Mouse (Mus musculus) E14TG2a.4 (cell line): ENCODE data around the gene Tmem184a.
A peak's percentile ranks its signal among the peaks of the same experiment; 100 is the strongest.

ENCODE experiments used
- CTCF ChIP-seq: conservative IDR thresholded peaks from 2 replicates; pipeline ENCODE4 v1.5.1; 2014; ENCODE audit warnings: low read length
- NANOG ChIP-seq: IDR thresholded peaks from 2 replicates; pipeline ENCODE4 v1.6.1; 2014; ENCODE audit warnings: borderline replicate concordance, low read length, mixed read lengths
- POU5F1 ChIP-seq: IDR thresholded peaks from 2 replicates; pipeline ENCODE4 v1.6.1; 2014; ENCODE audit warnings: low read length, borderline replicate concordance

DNA sequence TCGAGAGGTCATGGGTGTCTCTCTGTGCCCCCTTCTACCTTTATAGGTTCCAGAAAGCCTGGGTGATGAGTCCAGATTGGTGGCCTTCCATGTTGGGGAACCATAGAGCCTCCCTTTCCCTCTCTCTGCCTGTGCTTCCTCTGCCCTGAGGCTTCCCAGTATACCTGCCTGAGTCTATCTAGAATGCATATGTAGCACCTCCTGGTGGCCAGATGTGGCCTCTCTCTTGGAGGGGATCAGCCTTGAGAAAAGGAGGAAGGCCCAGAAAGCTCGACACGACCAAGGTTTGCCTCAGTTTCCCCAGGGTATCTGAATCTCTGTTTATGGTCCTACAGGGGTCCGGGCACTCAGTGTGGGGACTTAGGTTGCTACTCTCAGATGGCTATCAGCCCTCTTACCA is 916 bp downstream of the Tmem184a start:
- TF ChIP-seq CTCF (peak; percentile 82), NANOG (no peak), POU5F1 (no peak)
